Mouse (Mus musculus): ENCODE results near the gene P2rx7. TPM values are rescaled to one million over a fixed set of nuclear protein-coding genes. Genes with fewer than 3 reads are reported as not detected.

P2rx7 gene
- total RNA-seq, 2 experiments from 2014 or later = 7.4 to 7.7 TPM

DNA sequence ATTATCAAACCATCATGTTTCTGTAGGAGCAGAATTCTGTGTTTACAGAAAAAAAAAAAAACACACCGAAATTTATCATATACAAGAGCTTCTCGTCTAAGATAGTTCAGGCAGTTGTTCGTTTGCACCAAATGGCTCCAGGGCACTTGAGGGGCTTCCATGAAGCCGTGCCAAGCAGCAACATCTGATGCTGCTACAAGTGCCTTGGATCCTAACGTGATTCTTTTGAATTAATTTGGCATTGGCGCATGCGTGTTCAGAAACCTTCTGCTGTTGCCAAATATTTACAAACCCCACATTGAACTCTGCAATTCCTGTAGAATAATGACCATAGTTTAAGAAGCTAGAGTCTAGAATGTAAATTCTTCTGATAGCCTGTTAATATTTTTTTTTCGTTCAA is 51.8 kb downstream of the P2rx7 start:
- DNase-seq = no peak

DNA sequence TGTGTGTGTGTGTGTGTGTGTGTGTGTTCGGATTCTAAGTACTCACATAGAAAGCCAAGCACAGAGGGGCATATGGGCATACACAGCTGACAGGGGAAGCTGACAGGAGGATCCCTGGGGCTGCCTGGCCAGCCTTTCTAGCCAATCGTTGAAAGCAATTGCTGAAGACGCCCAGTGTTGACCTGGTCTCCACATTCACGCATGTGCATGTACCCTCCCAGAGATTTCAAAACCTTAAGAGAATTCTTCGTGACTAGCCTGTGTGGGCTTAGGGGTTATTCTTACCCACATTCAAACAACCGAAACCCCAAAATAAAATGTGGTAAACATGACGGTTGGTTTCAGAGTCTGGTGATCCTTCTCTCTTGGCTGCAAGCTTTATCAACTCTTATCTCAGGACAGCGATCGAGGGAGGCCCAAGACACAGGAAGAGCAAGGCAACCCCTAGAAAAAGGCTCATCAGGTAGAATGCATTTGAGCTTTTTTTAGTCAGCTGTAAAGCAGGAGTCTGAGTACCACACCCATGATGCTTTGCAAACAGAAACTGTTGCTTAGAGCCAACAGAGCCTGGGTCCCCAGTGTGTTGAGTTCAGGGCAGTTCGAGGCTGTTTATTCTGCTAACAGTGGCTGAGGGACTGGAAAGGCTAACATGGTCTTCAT is 54.5 kb downstream of the P2rx7 start:
- no peak for DNase-seq

DNA sequence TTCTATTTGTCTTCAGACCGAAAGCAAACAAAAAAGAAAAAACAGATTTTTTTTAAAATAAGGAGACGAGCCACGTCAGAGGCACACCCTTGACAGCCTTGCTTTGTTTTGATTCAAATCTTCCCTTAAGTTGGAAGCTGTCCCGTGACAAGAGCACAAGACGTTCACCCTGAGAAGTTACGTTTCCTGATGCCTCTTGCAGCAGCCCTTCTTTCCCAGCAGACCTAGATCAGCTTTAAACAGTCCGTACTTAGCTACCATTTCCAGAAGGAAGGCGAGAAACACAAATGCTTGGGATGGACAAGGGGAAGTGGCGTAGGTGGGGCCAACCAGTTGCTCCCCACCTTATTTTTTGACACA is 55.0 kb downstream of the P2rx7 start:
- DNase-seq = no peak

DNA sequence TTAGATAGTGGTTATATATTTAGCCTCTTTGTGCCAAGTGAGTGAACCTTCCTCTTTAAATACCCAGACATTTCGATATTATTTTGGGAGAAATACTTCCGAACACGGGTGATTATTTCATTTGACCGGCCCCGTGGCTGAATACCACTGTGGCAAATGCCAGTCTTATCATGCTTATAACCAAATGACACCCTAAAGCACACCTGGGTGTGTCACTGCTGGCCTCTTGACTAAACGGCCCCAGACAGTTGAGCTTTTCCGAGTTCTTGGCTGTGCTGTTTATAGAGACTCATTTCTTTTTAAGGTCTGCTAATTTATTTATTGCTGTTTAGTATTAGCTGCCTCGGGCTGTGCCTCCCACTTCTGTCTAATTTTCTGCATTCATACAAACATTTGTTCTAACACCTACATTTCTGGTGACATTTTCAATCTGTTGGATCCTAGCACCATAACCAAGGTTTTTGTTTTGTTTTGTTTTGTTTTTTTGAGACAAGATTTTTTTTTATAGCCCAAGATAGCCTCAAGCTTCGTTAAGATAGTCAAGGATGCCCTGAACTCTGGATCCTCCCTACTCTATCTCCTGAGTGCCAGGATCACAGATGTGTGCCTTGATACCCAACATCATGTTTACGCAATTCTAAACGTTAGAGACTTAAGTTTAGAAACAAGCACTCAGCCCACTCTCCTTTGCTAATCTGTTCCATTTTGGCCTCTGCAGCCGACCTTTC is 56.6 kb downstream of the P2rx7 start:
- DNase-seq = no peak

DNA sequence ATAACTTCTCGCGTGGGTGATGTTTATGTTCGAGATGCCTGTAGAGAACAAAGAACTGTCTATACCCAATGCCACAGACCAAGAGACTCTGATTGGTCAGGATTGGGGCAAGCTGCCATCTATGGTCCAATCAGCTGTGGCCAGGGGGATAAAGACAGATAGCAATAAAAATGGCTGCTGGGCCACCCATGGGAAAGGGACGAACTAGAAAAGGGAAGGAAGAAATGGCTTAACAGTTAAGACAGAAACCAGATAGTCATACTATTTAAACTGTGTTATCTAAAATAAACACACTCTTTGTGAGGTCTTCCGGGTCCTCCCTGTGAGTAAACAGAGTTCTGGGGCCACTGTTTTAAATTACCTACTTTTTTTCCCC is 57.1 kb downstream of the P2rx7 start:
- DNase-seq = no peak

DNA sequence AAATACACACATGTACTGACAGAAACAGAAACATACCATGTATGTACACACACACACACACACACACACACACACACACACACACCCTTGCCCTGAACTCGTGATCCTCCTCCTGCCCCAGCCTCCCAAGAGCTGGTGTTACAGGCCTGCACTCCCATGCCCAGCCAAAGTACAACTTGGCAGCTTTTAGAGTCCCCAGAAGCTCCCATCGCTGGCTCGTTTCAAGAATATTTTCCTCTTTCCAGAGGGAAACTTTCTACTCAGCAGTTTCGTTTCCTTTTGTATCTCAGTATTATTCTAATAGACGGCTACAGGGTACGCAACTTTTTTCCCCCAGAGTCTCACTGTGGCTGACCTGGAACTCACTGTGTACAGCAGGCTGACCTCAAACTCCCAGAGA is 58.4 kb downstream of the P2rx7 start:
- no peak for DNase-seq

GRCm38 (mm10) chr5:122703574-122703973 is 59.9 kb downstream of the P2rx7 start:
- DNase-seq = no peak

GRCm38 (mm10) chr5:122704571-122704970 is 60.9 kb downstream of the P2rx7 start:
- no peak for DNase-seq

- DNase-seq = no peak
Observed at GRCm38 (mm10) chr5:122705174-122705573, 61.5 kb downstream of the P2rx7 start.

DNA sequence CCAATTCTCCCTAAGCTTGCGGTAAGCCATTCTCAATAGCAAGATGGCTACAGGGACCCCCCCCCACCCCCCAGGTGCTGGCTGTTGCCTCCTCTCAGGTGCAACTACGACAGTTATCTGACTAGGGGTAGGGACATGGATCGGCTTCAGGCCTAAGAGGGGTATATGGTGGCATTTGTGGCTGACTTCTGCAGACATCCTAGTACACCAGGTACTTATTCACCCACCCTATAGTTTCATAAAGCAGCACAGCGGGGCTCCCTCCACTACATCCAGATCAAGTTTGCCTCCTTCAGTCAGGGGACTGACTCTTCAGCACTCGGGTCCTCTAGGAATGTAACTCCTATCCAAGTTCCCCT is 63.2 kb downstream of the P2rx7 start:
- no peak for DNase-seq

GRCm38 (mm10) chr5:122707276-122708181 is 63.8 kb downstream of the P2rx7 start, which contains the start of gene P2rx4:
TSS of gene P2rx4 (plus strand) at chr5:122707544.
- DNase-seq = peak; percentile 78 to 83

DNA sequence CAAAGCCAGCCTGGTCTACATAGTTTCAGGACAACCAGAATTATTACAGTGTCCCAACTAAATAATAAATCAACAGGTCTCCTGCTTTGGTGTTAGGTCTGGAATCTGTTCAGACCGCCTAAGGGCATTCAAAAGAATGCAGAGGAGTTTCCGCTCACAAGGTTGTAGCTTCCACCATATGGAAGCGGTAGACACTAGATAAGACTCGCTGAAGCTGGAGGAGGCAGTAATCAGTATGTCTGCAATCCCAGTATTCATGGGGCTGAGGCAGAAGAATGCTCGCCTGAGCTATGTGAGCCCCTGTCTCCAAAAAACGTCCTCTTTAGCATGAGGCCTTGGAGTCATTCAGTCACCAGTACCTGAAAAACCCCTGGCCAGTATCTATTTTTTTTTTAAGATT is 65.1 kb downstream of the P2rx7 start:
- DNase-seq = no peak

- DNase-seq = no peak
Observed at GRCm38 (mm10) chr5:122715723-122716122, 72.0 kb downstream of the P2rx7 start.

DNA sequence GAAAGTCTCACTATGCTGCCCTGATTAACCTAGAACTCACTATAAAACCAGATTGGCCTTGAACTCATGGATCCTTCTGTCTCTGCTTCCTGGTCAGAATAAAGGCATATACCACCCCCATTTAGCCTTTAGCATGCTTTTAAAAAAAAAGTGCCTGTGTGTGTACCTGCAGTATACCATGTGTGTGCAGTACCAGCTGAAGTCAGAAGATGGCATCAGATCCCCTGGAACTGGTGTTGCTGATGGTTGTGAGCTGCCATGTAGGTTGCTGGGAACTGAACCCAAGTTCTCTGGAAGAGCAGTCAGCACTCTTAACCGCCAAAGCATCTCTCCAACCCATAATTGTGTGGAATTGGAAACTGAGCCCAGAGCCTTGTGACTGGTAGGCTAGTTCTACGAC is 73.1 kb downstream of the P2rx7 start:
- DNase-seq = no peak

- DNase-seq = no peak
Observed at GRCm38 (mm10) chr5:122718400-122718799, 74.7 kb downstream of the P2rx7 start.

DNA sequence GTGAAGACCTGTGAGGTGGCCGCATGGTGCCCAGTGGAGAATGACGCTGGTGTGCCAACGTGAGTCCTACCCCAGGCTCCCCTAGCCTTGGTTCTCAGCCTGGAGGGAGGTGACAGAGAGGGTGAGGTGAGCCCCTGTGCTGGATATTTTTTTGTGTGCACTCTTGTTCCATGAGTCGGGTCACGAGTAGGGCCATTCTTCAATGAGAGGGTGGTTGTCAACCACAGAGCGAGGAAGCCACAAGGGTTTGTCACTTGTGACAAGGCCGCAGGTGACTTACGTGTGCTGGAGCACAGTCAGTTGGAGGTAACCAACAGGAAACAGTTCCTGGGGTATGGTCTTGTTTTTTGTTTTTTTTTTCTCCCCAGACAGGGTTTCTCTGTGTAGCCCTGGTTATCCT is 75.5 kb downstream of the P2rx7 start:
- DNase-seq = no peak

DNA sequence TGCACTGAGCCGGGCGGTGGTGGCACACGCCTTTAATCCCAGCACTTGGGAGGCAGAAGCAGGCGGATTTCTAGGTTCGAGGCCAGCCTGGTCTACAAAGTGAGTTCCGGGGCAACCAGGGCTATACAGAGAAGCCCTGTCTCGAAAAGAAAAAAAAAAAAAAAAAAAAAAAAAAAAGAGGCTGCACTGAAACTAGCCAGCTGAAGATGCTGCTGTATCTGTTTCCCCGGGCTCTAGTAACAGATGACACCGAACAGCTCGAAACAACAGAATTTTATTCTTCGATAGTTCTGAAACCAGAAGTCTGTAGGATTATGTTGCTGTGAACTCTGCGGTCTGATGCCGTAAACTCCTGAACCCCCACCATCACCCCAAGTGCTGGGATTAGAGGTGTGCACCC is 81.7 kb downstream of the P2rx7 start:
- DNase-seq = no peak

GRCm38 (mm10) chr5:122726068-122726467 is 82.4 kb downstream of the P2rx7 start:
- peak in 1 of 2 experiments; percentile 61 for DNase-seq

DNA sequence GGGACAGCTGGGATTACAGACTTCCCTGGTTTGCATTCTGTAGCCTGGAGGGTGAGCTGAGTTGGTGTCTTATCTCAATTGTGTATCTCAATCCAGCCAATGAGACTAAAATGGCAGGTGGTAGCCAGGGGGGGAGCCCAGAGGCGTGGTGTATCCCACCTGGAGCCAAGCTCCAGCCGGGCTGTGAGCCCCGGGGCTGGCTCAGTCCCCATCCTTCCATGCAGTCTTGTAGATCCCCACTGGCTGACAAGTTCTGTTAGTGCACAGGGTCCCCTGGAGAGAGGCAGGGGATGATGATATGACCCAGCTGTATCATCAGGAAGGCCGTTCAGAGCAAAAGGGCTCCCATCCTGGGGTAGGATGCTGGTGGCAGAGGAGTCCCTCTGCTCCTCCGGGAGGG is 82.9 kb downstream of the P2rx7 start:
- DNase-seq = no peak

- no peak for DNase-seq
Observed at GRCm38 (mm10) chr5:122727096-122727495, 83.4 kb downstream of the P2rx7 start.

DNA sequence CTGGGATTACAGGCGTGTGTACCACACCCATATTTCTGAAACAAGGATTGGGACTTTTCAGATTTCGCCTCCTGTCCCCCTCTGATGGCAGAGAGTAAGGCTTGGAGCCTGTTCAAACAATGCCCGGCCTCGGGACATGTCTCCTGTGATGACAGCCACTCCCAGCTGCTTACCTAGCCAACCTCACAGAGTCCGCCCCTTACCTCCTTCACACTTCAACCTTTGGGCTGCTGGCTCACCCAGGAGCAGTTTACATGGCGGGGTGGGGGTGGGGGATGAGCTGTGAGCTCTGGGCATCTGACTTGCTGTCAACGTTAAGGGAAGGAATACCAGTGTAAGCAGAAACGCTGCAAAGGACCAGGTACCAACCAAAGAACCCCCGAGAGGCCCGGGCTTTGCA is 87.1 kb downstream of the P2rx7 start:
- no peak for DNase-seq

DNA sequence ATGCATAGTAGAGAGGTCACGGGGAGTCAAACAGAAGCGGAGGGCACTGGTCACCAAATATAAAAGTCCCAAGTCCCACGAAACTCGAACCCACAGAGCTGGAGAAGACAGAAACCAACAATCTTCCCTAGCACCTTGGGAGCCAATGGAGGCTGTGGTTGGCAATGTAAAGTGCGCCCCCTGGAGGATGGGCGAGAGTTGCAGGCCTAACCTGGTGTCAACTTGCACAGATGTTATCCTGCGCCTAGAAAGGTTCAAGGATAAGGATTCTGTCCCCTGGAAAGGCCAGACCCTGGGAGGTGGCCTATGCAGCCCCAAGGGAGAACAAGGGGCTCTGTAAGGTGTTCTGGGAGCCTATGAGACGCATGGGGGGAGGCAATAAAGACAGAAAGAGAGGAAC is 87.6 kb downstream of the P2rx7 start:
- peak; percentile 40 to 60 for DNase-seq

DNA sequence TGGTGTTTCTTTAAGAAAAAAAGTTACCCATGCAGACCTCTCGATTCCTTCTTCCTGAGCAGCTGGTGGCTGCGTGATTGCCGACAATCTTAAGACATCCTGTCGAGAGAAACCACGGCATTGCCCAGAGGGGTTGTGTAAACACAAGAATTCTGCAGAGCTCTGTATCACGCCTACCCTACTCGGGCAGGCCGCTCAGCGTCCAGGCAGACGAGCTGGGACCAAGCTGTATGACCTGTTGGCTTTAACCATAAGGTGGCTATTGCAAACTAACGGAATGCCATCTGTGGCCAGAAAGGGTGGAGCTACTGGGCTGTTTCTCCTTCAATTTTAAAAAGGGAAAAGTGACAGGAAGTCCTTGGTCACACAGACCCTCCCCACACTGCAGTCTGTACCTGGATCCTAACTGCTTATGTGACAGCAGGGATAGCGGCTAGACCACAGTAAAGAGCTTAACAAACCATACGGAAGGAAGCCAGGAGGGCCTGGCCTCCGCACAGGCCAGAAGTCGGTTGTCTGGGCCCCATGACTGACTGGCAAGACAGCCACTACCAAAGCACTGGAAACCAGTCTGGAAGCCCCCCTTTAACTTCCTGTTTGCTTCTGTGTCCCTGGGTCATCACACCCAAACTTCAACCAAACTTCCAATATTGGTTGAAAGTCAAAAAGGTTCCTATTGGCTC is 88.4 kb downstream of the P2rx7 start:
- DNase-seq = no peak

Measured in layer of hippocampus, postnatal 36 days (tissue).